Mouse (Mus musculus): ENCODE measurements around the gene Egfl8. TPM values are rescaled to one million over a fixed set of nuclear protein-coding genes. Genes with fewer than 3 reads are reported as not detected.

Egfl8 gene
- polyA plus RNA-seq, 1 experiment from 2014 or later, result 6.1 TPM

GRCm38 (mm10) chr17:34583819-34584218 is 32.0 kb downstream of the Egfl8 start:
- H3K9ac ChIP-seq (replicated peaks), result no peak overlapping the region
- ATAC-seq (replicated peaks), result no peak
- 93% methylated on average over 8 of the region's 8 CpGs for WGBS

GRCm38 (mm10) chr17:34583397-34583796 is 32.4 kb downstream of the Egfl8 start:
- H3K4me1 ChIP-seq, result peaks cover 18% of the 10 kb centered on the region
- H3K9ac ChIP-seq (replicated peaks), result no peak overlapping the region
- no peaks in the 10 kb centered on the region for H3K36me3 ChIP-seq
- no peak overlapping the region for H3K4me2 ChIP-seq (replicated peaks)
- WGBS, result 56% methylated on average over 7 of the region's 7 CpGs
- H3K4me3 ChIP-seq, result no peak overlapping the region
- no peaks in the 10 kb centered on the region for H3K27me3 ChIP-seq
- H3K27ac ChIP-seq (replicated peaks), result no peak overlapping the region
- no peaks in the 10 kb centered on the region for H3K9me3 ChIP-seq
- no peak for ATAC-seq (replicated peaks)

More at GRCm38 (mm10) chr17:34583819-34584218, 32.0 kb downstream of the Egfl8 start:
- Histone ChIP-seq H3K4me2 (replicated peaks) (no peak overlapping the region), H3K27me3 (no peaks in the 10 kb centered on the region), H3K36me3 (no peaks in the 10 kb centered on the region), H3K4me1 (peaks cover 22% of the 10 kb centered on the region), H3K9me3 (no peaks in the 10 kb centered on the region), H3K27ac (replicated peaks) (no peak overlapping the region), H3K4me3 (no peak overlapping the region)

GRCm38 (mm10) chr17:34582528-34582927 is 33.2 kb downstream of the Egfl8 start:
- WGBS, result 81% methylated on average over 12 of the region's 12 CpGs
- Histone ChIP-seq H3K4me3 (no peak overlapping the region), H3K27me3 (no peaks in the 10 kb centered on the region), H3K4me2 (replicated peaks) (no peak overlapping the region), H3K9me3 (no peaks in the 10 kb centered on the region), H3K36me3 (no peaks in the 10 kb centered on the region), H3K9ac (replicated peaks) (no peak overlapping the region), H3K27ac (replicated peaks) (no peak overlapping the region), H3K4me1 (peaks cover 11% of the 10 kb centered on the region)
- no peak for ATAC-seq (replicated peaks)

GRCm38 (mm10) chr17:34578070-34578469 is 37.7 kb downstream of the Egfl8 start:
- WGBS, result 85% methylated on average over 3 of the region's 3 CpGs

GRCm38 (mm10) chr17:34576577-34576976 is 39.2 kb downstream of the Egfl8 start:
- no peaks in the 10 kb centered on the region for H3K27me3 ChIP-seq
- no peak overlapping the region for H3K9ac ChIP-seq (replicated peaks)
- H3K4me1 ChIP-seq, result no peaks in the 10 kb centered on the region
- no peaks in the 10 kb centered on the region for H3K36me3 ChIP-seq
- WGBS, result 72% methylated on average over 5 of the region's 5 CpGs
- H3K4me2 ChIP-seq (replicated peaks), result no peak overlapping the region
- H3K9me3 ChIP-seq, result no peaks in the 10 kb centered on the region
- ATAC-seq (replicated peaks), result no peak
- H3K27ac ChIP-seq (replicated peaks), result no peak overlapping the region
- H3K4me3 ChIP-seq, result no peak overlapping the region

More at GRCm38 (mm10) chr17:34578070-34578469, 37.7 kb downstream of the Egfl8 start:
- Histone ChIP-seq H3K9me3 (no peaks in the 10 kb centered on the region), H3K27me3 (no peaks in the 10 kb centered on the region), H3K27ac (replicated peaks) (no peak overlapping the region), H3K9ac (replicated peaks) (no peak overlapping the region), H3K4me1 (no peaks in the 10 kb centered on the region), H3K4me2 (replicated peaks) (no peak overlapping the region), H3K36me3 (no peaks in the 10 kb centered on the region), H3K4me3 (no peak overlapping the region)
- no peak for ATAC-seq (replicated peaks)

GRCm38 (mm10) chr17:34572361-34572760 is 43.4 kb downstream of the Egfl8 start:
- Histone ChIP-seq H3K4me1 (no peaks in the 10 kb centered on the region), H3K9me3 (no peaks in the 10 kb centered on the region), H3K4me3 (no peak overlapping the region), H3K36me3 (no peaks in the 10 kb centered on the region), H3K4me2 (replicated peaks) (no peak overlapping the region), H3K27me3 (no peaks in the 10 kb centered on the region), H3K9ac (replicated peaks) (no peak overlapping the region), H3K27ac (replicated peaks) (no peak overlapping the region)
- 11% methylated on average over 15 of the region's 15 CpGs for WGBS
- ATAC-seq (replicated peaks), result no peak

- H3K9ac ChIP-seq (replicated peaks), result no peak overlapping the region
- H3K36me3 ChIP-seq, result no peaks in the 10 kb centered on the region
- no peaks in the 10 kb centered on the region for H3K27me3 ChIP-seq
- 19% methylated on average over 5 of the region's 5 CpGs for WGBS
- H3K9me3 ChIP-seq, result no peaks in the 10 kb centered on the region
- no peaks in the 10 kb centered on the region for H3K4me1 ChIP-seq
- H3K4me3 ChIP-seq, result no peak overlapping the region
- no peak for ATAC-seq (replicated peaks)
- no peak overlapping the region for H3K4me2 ChIP-seq (replicated peaks)
- H3K27ac ChIP-seq (replicated peaks), result no peak overlapping the region
These were observed 43.9 kb downstream of the Egfl8 start for GRCm38 (mm10) chr17:34571875-34572274.

- Histone ChIP-seq H3K9ac (replicated peaks) (no peak overlapping the region), H3K36me3 (no peaks in the 10 kb centered on the region), H3K4me2 (replicated peaks) (no peak overlapping the region), H3K27me3 (no peaks in the 10 kb centered on the region), H3K9me3 (no peaks in the 10 kb centered on the region), H3K4me3 (no peak overlapping the region), H3K27ac (replicated peaks) (no peak overlapping the region), H3K4me1 (no peaks in the 10 kb centered on the region)
- 63% methylated on average over 4 of the region's 4 CpGs for WGBS
- no peak for ATAC-seq (replicated peaks)
These were observed 45.9 kb downstream of the Egfl8 start for GRCm38 (mm10) chr17:34569919-34570318.

GRCm38 (mm10) chr17:34568421-34568820 is 47.4 kb downstream of the Egfl8 start:
- Histone ChIP-seq H3K4me1 (no peaks in the 10 kb centered on the region), H3K36me3 (no peaks in the 10 kb centered on the region), H3K27me3 (no peaks in the 10 kb centered on the region), H3K4me2 (replicated peaks) (no peak overlapping the region), H3K9ac (replicated peaks) (no peak overlapping the region), H3K27ac (replicated peaks) (no peak overlapping the region), H3K9me3 (no peaks in the 10 kb centered on the region), H3K4me3 (no peak overlapping the region)
- 84% methylated on average over 13 of the region's 13 CpGs for WGBS
- no peak for ATAC-seq (replicated peaks)

GRCm38 (mm10) chr17:34567311-34567710 is 48.5 kb downstream of the Egfl8 start:
- Histone ChIP-seq H3K4me1 (no peaks in the 10 kb centered on the region), H3K9ac (replicated peaks) (no peak overlapping the region), H3K4me2 (replicated peaks) (no peak overlapping the region), H3K9me3 (no peaks in the 10 kb centered on the region), H3K4me3 (no peak overlapping the region), H3K36me3 (no peaks in the 10 kb centered on the region), H3K27ac (replicated peaks) (no peak overlapping the region), H3K27me3 (no peaks in the 10 kb centered on the region)
- WGBS, result 77% methylated on average over 9 of the region's 9 CpGs
- ATAC-seq (replicated peaks), result no peak

GRCm38 (mm10) chr17:34564796-34565195 is 51.0 kb downstream of the Egfl8 start:
- Histone ChIP-seq H3K9ac (replicated peaks) (no peak overlapping the region), H3K27me3 (no peaks in the 10 kb centered on the region), H3K9me3 (no peaks in the 10 kb centered on the region), H3K4me2 (replicated peaks) (no peak overlapping the region), H3K4me1 (no peaks in the 10 kb centered on the region), H3K4me3 (no peak overlapping the region), H3K27ac (replicated peaks) (0 out of 2 replicates have a peak overlapping the region, but pooled peaks have one; percentile 18), H3K36me3 (no peaks in the 10 kb centered on the region)
- ATAC-seq (replicated peaks), result no peak
- WGBS, result 69% methylated on average over 3 of the region's 3 CpGs

GRCm38 (mm10) chr17:34564003-34564421 is 51.8 kb downstream of the Egfl8 start, which contains the start of gene Notch4:
TSS of gene Notch4 (plus strand) at chr17:34564268.
- H3K4me3 ChIP-seq, result no peak within 1 kb of the TSS
- H3K9ac ChIP-seq (replicated peaks), result no peak within 1 kb of the TSS
- no peaks in the 10 kb centered on the region for H3K27me3 ChIP-seq
- no peaks in the 10 kb centered on the region for H3K9me3 ChIP-seq
- no peak within 1 kb of the TSS for H3K4me2 ChIP-seq (replicated peaks)
- no peak for ATAC-seq (replicated peaks)
- H3K27ac ChIP-seq (replicated peaks), result 0 out of 2 replicates have a peak within 1 kb of the TSS, but pooled peaks have one; percentile 18
- no peaks in the 10 kb centered on the region for H3K4me1 ChIP-seq
- H3K36me3 ChIP-seq, result no peaks in the 10 kb centered on the region
- 15% methylated on average over 6 of the region's 6 CpGs for WGBS

GRCm38 (mm10) chr17:34563354-34563753 is 52.4 kb downstream of the Egfl8 start:
- 82% methylated on average over 11 of the region's 11 CpGs for WGBS
- Histone ChIP-seq H3K27me3 (no peaks in the 10 kb centered on the region), H3K27ac (replicated peaks) (no peak overlapping the region), H3K9me3 (no peaks in the 10 kb centered on the region), H3K4me2 (replicated peaks) (no peak overlapping the region), H3K36me3 (no peaks in the 10 kb centered on the region), H3K4me1 (no peaks in the 10 kb centered on the region), H3K9ac (replicated peaks) (no peak overlapping the region), H3K4me3 (no peak overlapping the region)
- ATAC-seq (replicated peaks), result no peak

Data from forebrain, embryonic 15.5 days (tissue).